Mouse (Mus musculus) E14TG2a.4 (cell line): ENCODE results near the gene Zfp747.

Experiments used
- CTCF ChIP-seq: conservative IDR thresholded peaks from 2 replicates; pipeline ENCODE4 v1.5.1; 2014; ENCODE audit warnings: low read length
- NANOG ChIP-seq: IDR thresholded peaks from 2 replicates; pipeline ENCODE4 v1.6.1; 2014; ENCODE audit warnings: borderline replicate concordance, low read length, mixed read lengths

DNA sequence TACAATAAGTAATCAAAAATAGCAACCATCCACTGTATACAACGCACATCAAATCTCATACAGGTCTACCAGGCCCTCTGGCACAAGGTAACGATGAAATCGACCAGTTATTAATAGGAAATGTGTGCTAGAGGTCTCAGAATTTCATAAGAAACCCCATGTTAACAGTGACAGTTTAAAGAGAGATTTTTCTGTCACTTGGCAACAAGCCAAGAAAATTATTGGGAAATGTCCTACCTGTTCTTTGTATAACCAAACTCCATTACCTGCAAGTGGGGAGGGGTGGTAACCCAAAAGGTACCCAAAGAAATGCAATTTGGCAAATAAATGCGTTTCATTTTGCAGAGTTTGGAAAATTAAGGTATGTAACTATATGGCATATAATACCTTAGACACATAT lies 17.4 kb downstream of the Zfp747 start:
- TF ChIP-seq CTCF (no peak), NANOG (no peak)
